Mouse (Mus musculus) adrenal gland, adult 8-10 months (tissue): ENCODE measurements around the gene Mok. TPM values are rescaled to one million over a fixed set of nuclear protein-coding genes. Genes with fewer than 3 reads are reported as not detected.
A peak's percentile ranks its signal among the peaks of the same experiment; 100 is the strongest.

Experiments
- DNase-seq: peaks from one replicate; pipeline ENCODE4 v3.0.0; 2022
- total RNA-seq, 4 experiments: library from RNA; stranded (reverse); gene quantifications; 2 replicates each; pipeline ENCODE4 v1.2.4; 2022

Gene Mok
- total RNA-seq, 4 experiments from 2014 or later, result 1.4 to 3.7 (median 2.5) TPM

DNA sequence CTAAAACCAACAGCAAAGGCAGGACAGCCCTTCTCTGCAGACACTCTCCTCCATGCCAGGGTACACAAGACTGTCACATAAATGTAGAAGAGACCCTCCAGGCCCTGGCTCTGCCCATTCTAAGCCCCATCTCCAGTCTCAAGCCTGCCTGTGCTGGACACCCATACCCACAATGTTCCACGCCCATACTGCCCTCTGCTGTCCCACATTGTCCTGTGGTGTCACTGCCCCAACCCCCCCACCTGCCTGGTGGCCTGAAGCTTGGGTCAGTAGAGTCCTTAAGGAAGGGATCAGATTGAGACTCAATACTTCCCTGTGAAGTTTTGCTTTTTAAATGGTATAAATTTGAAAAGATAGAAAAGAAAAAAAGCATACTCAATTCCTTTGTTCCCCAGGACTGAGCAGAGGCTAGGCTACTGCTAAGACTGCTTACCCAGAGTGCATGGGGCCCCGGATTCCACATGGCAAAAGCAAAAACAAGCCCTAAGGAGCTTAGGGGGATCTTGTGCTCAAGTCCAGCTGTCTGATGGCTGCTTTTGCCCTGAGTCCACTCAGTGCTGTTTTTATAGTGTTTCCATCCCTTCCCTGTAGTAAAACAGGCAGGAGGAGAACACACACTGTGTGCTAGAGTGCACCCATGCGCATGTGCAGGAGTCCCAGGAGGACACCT is 34.3 kb downstream of the Mok start:
- peak; percentile 21 for DNase-seq

- peak; percentile 48 for DNase-seq
Measured at GRCm38 (mm10) chr12:110804261-110804660, 36.5 kb downstream of the Mok start.

DNA sequence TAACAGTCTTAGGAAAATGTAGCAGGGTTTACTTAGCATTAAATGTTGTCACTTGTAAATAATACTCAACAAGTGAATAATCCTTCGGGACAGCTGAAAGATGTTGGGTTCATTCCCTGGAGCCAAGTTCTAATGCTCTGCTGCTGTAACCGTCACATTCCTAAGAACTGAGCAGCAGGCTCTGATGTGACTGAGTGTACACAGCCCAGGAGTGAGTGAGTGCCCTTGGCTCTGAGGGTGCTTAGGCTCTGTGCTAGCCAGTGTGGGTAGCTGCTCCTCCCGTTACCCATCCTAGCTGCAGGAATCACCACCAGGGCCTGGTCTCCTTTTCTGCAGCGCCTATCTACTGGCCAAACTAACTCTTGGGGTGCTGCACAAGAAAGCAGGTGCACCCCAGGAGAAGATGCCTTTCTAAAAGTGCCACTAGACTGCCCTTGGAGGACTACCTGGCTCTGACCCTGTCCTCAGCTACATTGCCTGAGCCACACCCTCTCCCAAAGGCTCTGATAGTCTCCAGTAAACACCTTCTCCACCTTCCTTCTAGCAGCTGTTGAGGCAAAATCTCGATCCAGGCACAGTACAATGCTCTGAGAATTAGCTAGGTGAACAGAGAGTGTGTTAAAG is 38.0 kb downstream of the Mok start:
- DNase-seq, result no peak

GRCm38 (mm10) chr12:110801876-110802464 is 38.8 kb downstream of the Mok start:
- no peak for DNase-seq

GRCm38 (mm10) chr12:110799226-110799625 is 41.5 kb downstream of the Mok start:
- no peak for DNase-seq

DNA sequence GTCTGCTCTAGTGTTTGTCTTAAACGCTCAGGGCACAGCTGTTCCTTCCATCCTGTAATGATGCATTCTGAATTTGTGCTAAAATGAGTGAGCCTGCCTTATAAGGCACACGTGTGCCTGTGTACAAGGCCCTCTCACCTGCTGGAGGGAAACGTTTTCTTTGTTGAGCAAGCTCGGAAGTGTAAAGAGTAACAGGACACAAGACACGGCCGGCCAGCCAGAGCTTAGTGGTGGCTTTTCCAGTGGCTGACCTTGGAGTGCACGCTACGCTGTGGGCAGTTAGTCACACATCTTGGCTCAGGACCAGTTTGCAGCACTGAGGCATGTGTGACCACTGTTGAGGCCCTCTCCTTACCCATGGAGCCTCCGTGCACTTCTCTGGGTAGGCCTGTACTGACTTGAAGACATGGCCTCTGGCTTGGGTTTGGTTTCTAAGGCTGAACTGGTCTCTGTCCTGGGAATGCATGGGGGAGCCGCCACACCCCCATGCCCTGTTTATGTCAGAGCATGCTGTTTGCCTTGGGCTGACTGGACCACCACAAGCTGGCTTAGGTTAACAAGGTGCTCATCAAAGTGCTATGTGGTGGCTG is 42.8 kb downstream of the Mok start:
- DNase-seq, result peak; percentile 82

GRCm38 (mm10) chr12:110797202-110797601 is 43.5 kb downstream of the Mok start:
- DNase-seq, result no peak

GRCm38 (mm10) chr12:110796748-110797147 is 44.0 kb downstream of the Mok start:
- DNase-seq, result no peak

DNA sequence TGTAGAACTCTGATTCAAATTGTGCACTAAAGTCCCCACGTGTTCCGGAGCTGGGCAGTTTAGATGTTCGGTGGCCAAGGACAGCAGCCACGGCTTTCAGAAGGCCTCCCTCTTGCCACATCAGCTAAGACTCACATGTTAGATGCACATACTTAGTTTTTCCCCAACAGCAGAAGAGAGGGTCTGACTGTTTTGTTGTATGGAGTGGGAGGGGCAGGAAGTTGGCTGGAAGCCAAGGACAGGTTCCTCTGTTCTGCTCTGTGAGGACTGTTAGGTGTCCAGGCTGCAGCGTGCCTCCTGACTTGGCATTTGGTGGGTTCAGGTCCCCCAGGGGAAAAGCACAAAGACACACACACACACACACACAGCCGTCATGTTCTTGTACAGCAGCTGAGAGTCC is 45.7 kb downstream of the Mok start:
- DNase-seq, result no peak

GRCm38 (mm10) chr12:110791026-110791425 is 49.7 kb downstream of the Mok start:
- DNase-seq, result no peak

- no peak for DNase-seq
Measured at GRCm38 (mm10) chr12:110790580-110790979, 50.2 kb downstream of the Mok start.

- DNase-seq, result no peak
Measured at GRCm38 (mm10) chr12:110786243-110786642, 54.5 kb downstream of the Mok start.

DNA sequence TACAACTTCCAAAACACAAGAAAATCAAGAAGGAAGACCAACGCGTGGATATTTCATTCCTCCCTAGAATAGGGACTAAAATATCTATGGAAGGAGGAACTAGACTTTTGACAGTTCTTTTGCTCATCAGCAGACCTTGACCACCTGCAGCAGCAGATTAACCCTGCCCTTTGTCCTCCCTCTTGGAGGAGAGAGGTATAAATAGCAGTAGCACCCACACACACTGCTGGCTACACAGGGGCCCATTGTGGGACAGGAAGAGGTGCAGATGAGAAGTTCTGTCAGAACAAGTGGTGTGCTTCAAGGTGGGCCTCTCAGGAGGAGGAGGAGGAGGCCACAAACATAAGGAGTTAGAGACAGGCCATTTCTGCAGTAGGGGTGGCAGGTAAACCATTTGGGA is 56.5 kb downstream of the Mok start:
- DNase-seq, result no peak

DNA sequence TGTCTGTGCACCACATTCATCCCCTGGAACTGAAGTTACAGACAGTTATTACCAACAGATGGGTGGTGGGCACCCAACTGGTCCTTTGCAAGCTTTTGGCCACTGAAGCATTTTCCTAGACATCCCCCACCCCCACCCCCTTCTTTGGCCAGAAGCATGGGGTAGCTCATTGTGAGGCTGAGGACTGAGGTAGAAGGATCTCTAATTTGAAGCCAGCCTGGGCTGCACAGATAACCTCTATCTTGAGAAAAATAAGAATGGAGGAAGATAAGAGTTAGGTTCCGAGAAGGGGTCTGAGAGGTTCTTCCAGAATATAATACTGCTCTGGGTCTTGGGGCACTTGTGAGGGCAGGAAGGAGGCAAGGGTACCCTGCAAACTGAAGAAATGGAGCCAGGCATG is 58.5 kb downstream of the Mok start:
- DNase-seq, result no peak

DNA sequence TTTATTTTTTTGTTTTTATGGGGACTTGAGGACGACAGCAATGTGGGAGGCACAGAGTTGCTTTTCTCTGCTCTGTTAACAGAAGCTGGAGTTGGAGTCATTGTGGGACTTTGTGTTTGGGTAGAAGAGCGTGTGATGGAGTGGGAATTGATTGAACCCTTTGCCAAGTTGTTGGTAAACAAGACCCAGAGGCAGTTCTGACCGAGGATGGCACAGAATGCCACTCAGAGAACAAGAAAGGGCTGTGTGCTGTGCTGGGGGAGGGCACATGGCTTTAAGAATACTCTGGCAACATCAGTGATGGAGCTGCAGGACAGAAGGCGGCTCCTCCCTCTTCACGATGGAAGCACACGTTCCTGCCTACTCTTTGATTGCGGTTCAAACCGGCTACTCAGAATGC is 59.6 kb downstream of the Mok start:
- no peak for DNase-seq

DNA sequence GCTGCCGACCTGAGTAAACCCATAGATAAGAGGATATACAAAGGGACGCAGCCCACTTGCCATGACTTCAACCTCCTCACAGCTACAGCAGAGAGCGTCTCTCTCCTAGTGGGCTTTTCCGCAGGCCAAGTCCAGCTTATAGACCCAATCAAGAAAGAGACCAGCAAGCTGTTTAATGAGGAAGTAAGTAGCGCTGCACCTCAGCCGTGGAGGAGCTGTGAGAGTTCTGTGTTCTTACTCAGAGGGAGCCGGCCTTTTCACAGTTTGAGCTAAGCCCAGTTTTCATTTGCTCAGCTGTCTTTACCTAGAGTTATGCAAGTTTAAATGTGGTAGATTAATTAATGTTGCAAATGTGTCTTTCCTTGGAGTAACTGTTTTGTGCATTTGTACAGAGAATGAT is 61.4 kb downstream of the Mok start:
- no peak for DNase-seq

DNA sequence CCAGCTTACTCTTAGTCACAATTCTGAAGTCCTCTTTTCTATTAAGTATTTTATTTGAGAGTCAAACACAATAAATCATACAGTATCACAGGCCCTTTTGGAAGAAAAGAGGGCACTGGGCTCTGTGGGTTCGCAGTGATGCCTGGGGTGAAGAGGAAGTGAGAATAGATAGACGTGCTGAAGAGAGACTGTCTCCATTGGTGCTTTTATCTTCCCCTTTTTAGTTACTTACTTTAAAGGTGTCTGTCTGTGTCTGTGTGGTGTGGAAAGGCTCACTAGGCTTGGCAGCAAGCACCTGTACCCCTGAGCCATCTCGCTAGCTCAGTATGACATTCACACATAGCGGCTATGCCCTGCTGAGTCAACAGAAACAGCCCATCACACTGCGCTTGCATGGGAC is 62.9 kb downstream of the Mok start:
- no peak for DNase-seq

GRCm38 (mm10) chr12:110775628-110776426 is 64.9 kb downstream of the Mok start:
- no peak for DNase-seq

- DNase-seq, result no peak
Measured at GRCm38 (mm10) chr12:110771961-110772360, 68.8 kb downstream of the Mok start.

GRCm38 (mm10) chr12:110770479-110771247 is 70.1 kb downstream of the Mok start:
- no peak for DNase-seq

DNA sequence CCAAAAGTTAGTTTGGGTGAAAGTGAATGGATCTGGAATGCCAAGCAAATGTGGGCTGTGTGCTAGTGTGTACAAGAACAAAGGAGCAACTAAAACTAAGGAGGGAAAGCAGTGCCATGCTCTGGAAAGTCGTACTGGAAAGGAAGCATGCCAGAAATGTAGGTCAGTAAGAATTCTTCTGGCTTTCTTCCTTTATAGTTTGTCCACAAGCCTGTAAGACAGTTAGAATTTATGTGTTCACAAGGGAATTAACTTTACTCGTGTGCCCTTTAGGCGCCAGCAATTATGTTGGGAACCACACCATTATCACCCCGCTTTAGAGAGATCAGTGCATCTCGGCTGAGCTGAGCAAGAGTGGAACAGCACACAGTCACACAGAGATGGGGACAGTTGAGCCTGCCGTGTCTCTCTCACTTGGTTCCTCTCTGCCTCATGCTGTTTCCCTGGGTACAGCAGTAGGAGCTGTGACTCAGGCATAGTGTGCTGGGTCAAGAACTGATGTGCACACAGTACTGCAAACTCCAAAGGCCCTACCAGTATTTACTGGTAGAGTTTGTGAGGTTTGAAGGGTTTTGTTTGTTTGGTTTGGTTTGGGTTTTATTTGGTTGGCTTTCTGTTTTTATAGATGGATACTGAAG is 71.0 kb downstream of the Mok start:
- DNase-seq, result no peak

GRCm38 (mm10) chr12:110768562-110768961 is 72.2 kb downstream of the Mok start:
- DNase-seq, result no peak
